Mouse (Mus musculus) MEL (cell line): ENCODE measurements around the gene Brpf1. TPM values are rescaled to one million over a fixed set of nuclear protein-coding genes. Genes with fewer than 3 reads are reported as not detected.

Experiments
- polyA plus RNA-seq, 2 experiments: library from polyadenylated mRNA; stranded (reverse) in 1 of 2; unstranded in 1 of 2; fragments of >175 nt in 1 of 2; fragments of >200 nt in 1 of 2; gene quantifications; 2 replicates each; pipeline versions ENCODE4 v1.2.1 to v1.2.4; 2012; ENCODE audit warnings: low replicate concordance in 2 of 2, low read depth in 1 of 2; ENCODE audit not compliant: insufficient read length in 2 of 2, insufficient read depth in 1 of 2, missing spikeins in 1 of 2
- total RNA-seq: library from RNA; depleted of rRNA; stranded (reverse); fragments of 300-350 nt; gene quantifications from 2 replicates; pipeline ENCODE4 v1.2.3, GENCODE M21; 2012; rRNA removed

Gene Brpf1
- total and polyA plus RNA-seq, 3 experiments = 32.6 to 46.8 (median 44.9) TPM

Other genes starting within 250 kb of the Brpf1 start
- 43.5 and 50.4 TPM in 2 replicates for gene Setd5, start 229.8 kb upstream of the Brpf1 start, total RNA-seq
- 100 to 1,000 TPM in 1 of 2 experiments, 10 to 100 TPM in 1; 80.2 to 185 TPM for gene Setd5, start 229.8 kb upstream of the Brpf1 start, polyA plus RNA-seq
- gene Lhfpl4, start 111.8 kb upstream of the Brpf1 start, total RNA-seq = 0.19 and 0.49 TPM in 2 replicates
- 1 to 10 TPM in 1 of 2 experiments, not detected in 1; 7.7 TPM for gene Lhfpl4, start 111.8 kb upstream of the Brpf1 start, polyA plus RNA-seq
- gene Mtmr14, start 69.3 kb upstream of the Brpf1 start, total RNA-seq = 11.4 and 12.1 TPM in 2 replicates
- 10 to 100 TPM in 1 of 2 experiments, not detected in 1; 24.5 TPM for gene Mtmr14, start 69.3 kb upstream of the Brpf1 start, polyA plus RNA-seq
- 0.72 and 1.6 TPM in 2 replicates for gene Cpne9, start 24.8 kb upstream of the Brpf1 start, total RNA-seq
- gene Cpne9, start 24.8 kb upstream of the Brpf1 start, polyA plus RNA-seq = 1 to 10 TPM in 1 of 2 experiments, not detected in 1; 1.3 TPM
- 8.7 and 9.2 TPM in 2 replicates for gene Ogg1, start 19.8 kb downstream of the Brpf1 start, total RNA-seq
- 10 to 100 TPM in 1 of 2 experiments, not detected in 1; 20.0 TPM for gene Ogg1, start 19.8 kb downstream of the Brpf1 start, polyA plus RNA-seq
- 5.3 and 7.9 TPM in 2 replicates for gene Camk1, start 36.8 kb downstream of the Brpf1 start, total RNA-seq
- gene Camk1, start 36.8 kb downstream of the Brpf1 start, polyA plus RNA-seq = 10 to 100 TPM in 1 of 2 experiments, not detected in 1; 13.3 TPM
- gene Tada3, start 70.7 kb downstream of the Brpf1 start, total RNA-seq = 25.0 and 26.1 TPM in 2 replicates
- 10 to 100 TPM in 1 of 2 experiments, not detected in 1; 62.2 TPM for gene Tada3, start 70.7 kb downstream of the Brpf1 start, polyA plus RNA-seq
- 217 and 231 TPM in 2 replicates for gene Arpc4, start 71.0 kb downstream of the Brpf1 start, total RNA-seq
- 100 to 1,000 TPM in 1 of 2 experiments, not detected in 1; 375 TPM for gene Arpc4, start 71.0 kb downstream of the Brpf1 start, polyA plus RNA-seq
- 4.1 and 5.7 TPM in 2 replicates for gene Ttll3, start 82.1 kb downstream of the Brpf1 start, total RNA-seq
- gene Ttll3, start 82.1 kb downstream of the Brpf1 start, polyA plus RNA-seq = 10 to 100 TPM in 1 of 2 experiments, not detected in 1; 11.2 TPM
- gene Rpusd3, start 112.2 kb downstream of the Brpf1 start, total RNA-seq = 24.8 and 29.4 TPM in 2 replicates
- gene Rpusd3, start 112.2 kb downstream of the Brpf1 start, polyA plus RNA-seq = 10 to 100 TPM in 1 of 2 experiments, not detected in 1; 34.1 TPM
- gene Cidec, start 128.6 kb downstream of the Brpf1 start, total RNA-seq = not detected in 2 replicates
- not detected for gene Cidec, start 128.6 kb downstream of the Brpf1 start, polyA plus RNA-seq
- gene Jagn1, start 135.4 kb downstream of the Brpf1 start, total RNA-seq = 82.8 and 95.6 TPM in 2 replicates
- 10 to 100 TPM in 1 of 2 experiments, not detected in 1; 80.6 TPM for gene Jagn1, start 135.4 kb downstream of the Brpf1 start, polyA plus RNA-seq
- 0.13 TPM in 1 of 2 replicates, not detected in the other for gene Il17re, start 151.3 kb downstream of the Brpf1 start, total RNA-seq
- gene Il17re, start 151.3 kb downstream of the Brpf1 start, polyA plus RNA-seq = not detected
- gene Il17rc, start 164.3 kb downstream of the Brpf1 start, total RNA-seq = 0.52 and 1.2 TPM in 2 replicates
- 1 to 10 TPM in 1 of 2 experiments, not detected in 1; 1.8 TPM for gene Il17rc, start 164.3 kb downstream of the Brpf1 start, polyA plus RNA-seq
- 4.1 and 5.9 TPM in 2 replicates for gene Creld1, start 176.2 kb downstream of the Brpf1 start, total RNA-seq
- 10 to 100 TPM in 1 of 2 experiments, not detected in 1; 26.7 TPM for gene Creld1, start 176.2 kb downstream of the Brpf1 start, polyA plus RNA-seq
- 0.08 TPM in 1 of 2 replicates, not detected in the other for gene Prrt3, start 194.8 kb downstream of the Brpf1 start, total RNA-seq
- gene Prrt3, start 194.8 kb downstream of the Brpf1 start, polyA plus RNA-seq = under 1 TPM in 1 of 2 experiments, not detected in 1; 0.10 TPM
- 56.7 and 73.1 TPM in 2 replicates for gene Emc3, start 224.5 kb downstream of the Brpf1 start, total RNA-seq
- gene Emc3, start 224.5 kb downstream of the Brpf1 start, polyA plus RNA-seq = 100 to 1,000 TPM in 1 of 2 experiments, 10 to 100 TPM in 1; 62.3 to 172 TPM
- gene Fancd2, start 224.5 kb downstream of the Brpf1 start, total RNA-seq = 14.0 and 14.1 TPM in 2 replicates
- gene Fancd2, start 224.5 kb downstream of the Brpf1 start, polyA plus RNA-seq = 10 to 100 TPM; 18.5 to 35.0 TPM